1 mouse cellular context compared by ENCODE assay signal in the genomic region with DNA sequence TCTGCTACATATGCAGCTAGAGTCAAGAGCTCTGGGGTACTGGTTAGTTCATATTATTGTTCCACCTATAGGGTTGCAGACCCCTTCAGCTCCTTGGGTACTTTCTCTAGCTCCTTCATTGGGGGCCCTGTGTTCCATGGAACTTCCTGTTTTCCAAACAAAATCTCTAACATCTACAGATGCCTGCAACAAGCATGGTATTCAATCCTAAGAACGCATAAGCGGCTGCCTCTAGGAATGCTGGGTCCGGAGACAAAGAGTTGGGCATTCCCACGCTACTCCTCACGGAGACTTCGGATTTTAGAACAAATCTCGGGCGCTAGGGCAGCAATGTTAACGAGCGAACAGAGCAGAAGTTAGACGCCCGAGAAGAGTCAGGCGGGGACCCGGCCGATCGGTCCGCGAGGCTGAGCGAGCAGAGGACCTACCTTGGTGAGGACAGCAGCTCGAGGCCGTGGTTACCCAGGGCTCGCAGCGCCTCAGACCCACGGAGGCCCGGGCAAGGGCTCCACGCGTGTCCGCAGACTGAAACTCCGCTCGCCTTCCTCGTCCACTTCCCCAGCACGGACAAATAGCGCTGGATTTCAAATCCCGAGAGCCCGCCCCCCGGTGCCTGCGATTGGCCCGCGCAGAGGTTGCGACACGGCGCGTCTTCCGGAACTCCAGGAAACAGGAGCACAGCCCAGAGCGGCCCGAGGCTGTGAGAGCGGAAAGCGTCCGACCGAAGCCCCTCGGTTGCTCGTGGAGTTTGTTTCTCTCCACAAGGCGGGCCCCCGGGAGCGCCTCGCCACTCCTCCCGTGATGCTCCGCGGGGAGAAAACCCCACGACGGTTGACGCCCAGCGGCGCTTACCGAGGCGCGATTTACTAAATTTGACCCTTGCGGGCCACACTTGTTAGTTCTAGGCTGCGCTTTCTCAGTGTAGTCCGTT.
A peak's percentile ranks its signal among the peaks of the same experiment; 100 is the strongest.
TF ChIP-seq lines count a peak whose summit lies in the region.

A gene (minus strand): TSS at position 584 of the 931 bp plus-strand sequence.

TF ChIP-seq in CH12.LX, 34 proteins besides CTCF, POLR2A, EP300 and RAD21 (continued from another document):
- TF ChIP-seq MYC (IDR thresholded peaks at IDR 0.05; ENCODE audit: low read depth, low read length) (no peak), MAZ (IDR thresholded peaks at IDR 0.05; ENCODE audit: low read depth, low read length) (peak; percentile 87), USF2 (conservative IDR thresholded peaks at IDR 0.05; ENCODE audit: low read depth, low read length) (no peak), KAT2A (IDR thresholded peaks at IDR 0.05; ENCODE audit: insufficient replicate concordance, low read length) (peak; percentile 82; the same call in 1 of the 2 replicates), GABPA (IDR thresholded peaks at IDR 0.05; ENCODE audit: insufficient replicate concordance, low read depth, low read length) (no peak; the same call in 1 of the 2 replicates), IRF4 (IDR thresholded peaks at IDR 0.05; ENCODE audit: low read depth, low read length) (no peak; the same call in 1 of the 2 replicates), TBP (conservative IDR thresholded peaks at IDR 0.05; ENCODE audit: low read depth, low read length) (0 out of 2 replicates have a peak, but pooled peaks have one; percentile 6), JUN (IDR thresholded peaks at IDR 0.05; ENCODE audit: insufficient read depth, low read depth, low read length) (no peak), TCF12 (IDR thresholded peaks at IDR 0.05; ENCODE audit: low read depth, low read length) (peak; percentile 66), UBTF (IDR thresholded peaks at IDR 0.05; ENCODE audit: low read depth, low read length) (0 out of 2 replicates have a peak, but pooled peaks have one; percentile 41), SIN3A (IDR thresholded peaks at IDR 0.05; ENCODE audit: low read length) (peak; percentile 93), CHD2 (IDR thresholded peaks at IDR 0.05; ENCODE audit: low read length) (peak; percentile 57; the same call in 1 of the 2 replicates), MAX (IDR thresholded peaks at IDR 0.05; ENCODE audit: low read length) (peak; percentile 86), NRF1 (IDR thresholded peaks at IDR 0.05; ENCODE audit: low read depth, low read length) (peak; percentile 30; the same call in 1 of the 2 replicates), RCOR1 (conservative IDR thresholded peaks at IDR 0.05; ENCODE audit: low read depth, low read length) (no peak), CHD1 (IDR thresholded peaks at IDR 0.05; ENCODE audit: low read depth, low read length) (no peak; the same call in 1 of the 2 replicates), MEF2A (IDR thresholded peaks at IDR 0.05; ENCODE audit: borderline replicate concordance, low read depth, low read length) (peak; percentile 76), ZMIZ1 (IDR thresholded peaks at IDR 0.05; ENCODE audit: low read depth, low read length) (peak; percentile 68; the same call in 1 of the 2 replicates), SMC3 (IDR thresholded peaks at IDR 0.05; ENCODE audit: low read depth, low read length) (no peak), MXI1 (IDR thresholded peaks at IDR 0.05; ENCODE audit: low read depth, low read length) (peak; percentile 82), USF1 (IDR thresholded peaks at IDR 0.05; ENCODE audit: low read depth, low read length) (no peak), PAX5 (IDR thresholded peaks at IDR 0.05; ENCODE audit: low read length) (no peak), JUND (conservative IDR thresholded peaks at IDR 0.05; ENCODE audit: low read depth, low read length) (no peak), ELF1 (IDR thresholded peaks at IDR 0.05; ENCODE audit: low read depth, low read length) (peak; percentile 92)
TF ChIP-seq in CH12.LX: peak in this region for 18.
